Mouse (Mus musculus) CH12.LX (cell line): ENCODE results near the gene Scamp2.

ENCODE experiments used
- CTCF ChIP-seq, 2 experiments: IDR thresholded peaks in 1 of 2; conservative IDR thresholded peaks in 1 of 2; 2 replicates each; pipeline ENCODE4 v1.5.1; 2011 to 2012; ENCODE audit warnings: low read depth in 2 of 2, low read length in 2 of 2, improper control_type of control experiment in 1 of 2, inconsistent platforms in 1 of 2, mild to moderate bottlenecking in 1 of 2, moderate library complexity in 1 of 2
- EP300 ChIP-seq: IDR thresholded peaks from 2 replicates; pipeline ENCODE4 v1.6.1; 2011; ENCODE audit warnings: low read length, improper control_type of control experiment
- MAX ChIP-seq: IDR thresholded peaks from 2 replicates; pipeline ENCODE4 v1.6.1; 2011; ENCODE audit warnings: low read length, improper control_type of control experiment
- NELFE ChIP-seq: IDR thresholded peaks from 2 replicates; pipeline ENCODE4 v1.6.1; 2011; ENCODE audit warnings: low read depth, low read length, improper control_type of control experiment
- POLR2A ChIP-seq: IDR thresholded peaks from 2 replicates; pipeline ENCODE4 v1.6.1; 2011; ENCODE audit warnings: low read depth, mild to moderate bottlenecking, improper control_type of control experiment, low read length
- POLR2AphosphoS2 ChIP-seq: IDR thresholded peaks from 2 replicates; pipeline ENCODE4 v1.6.1; 2011; ENCODE audit warnings: low read depth, low read length, improper control_type of control experiment
- USF2 ChIP-seq: conservative IDR thresholded peaks from 2 replicates; pipeline ENCODE4 v1.6.1; 2011; ENCODE audit warnings: low read depth, low read length, improper control_type of control experiment
- ZC3H11A ChIP-seq: IDR thresholded peaks from 2 replicates; pipeline ENCODE4 v1.6.1; 2012; ENCODE audit warnings: low read depth, mild to moderate bottlenecking, inconsistent platforms, low read length, improper control_type of control experiment

- TF ChIP-seq CTCF (conservative IDR thresholded peaks at IDR 0.05 in 1 of 2, IDR thresholded peaks at IDR 0.05 in 1 of 2; ENCODE audit: low read depth in 2 of 2, low read length in 2 of 2): no peak
- TF ChIP-seq ZC3H11A: no peak
- TF ChIP-seq EP300: no peak
- TF ChIP-seq POLR2A: no peak
- no peak for TF ChIP-seq MAX
- no peak for TF ChIP-seq NELFE
- TF ChIP-seq POLR2AphosphoS2: no peak
- TF ChIP-seq USF2: no peak
Observed at GRCm38 (mm10) chr9:57547287-57547686, 13.5 kb upstream of the Scamp2 start.
